Mouse (Mus musculus): ENCODE measurements around the gene Mettl7a3.
"Not testable (repeated sequence)": the region's sequence is repeated elsewhere in the genome, so short reads cannot be mapped to it uniquely, and the experiment has no call there.

Mettl7a3 gene

DNA sequence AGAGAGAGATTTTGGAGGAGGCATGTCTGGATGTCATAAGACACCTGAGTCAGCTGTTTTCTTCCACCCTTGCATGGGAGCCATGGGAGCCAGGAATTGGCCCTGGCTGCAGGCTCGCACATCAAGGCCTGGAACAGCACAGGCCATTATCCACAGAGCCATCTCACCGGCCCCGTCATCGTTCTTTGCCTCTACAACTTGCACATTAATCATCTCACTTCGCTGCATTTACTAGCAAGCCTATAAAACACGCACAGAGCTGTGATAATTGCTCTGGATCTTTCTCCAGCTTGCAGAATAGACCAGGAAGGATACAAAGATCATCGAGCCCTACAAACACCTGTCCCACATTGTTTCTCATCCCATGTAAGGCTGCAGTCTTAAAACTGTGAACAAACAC is 4.0 kb upstream of the Mettl7a3 start:
- in situ Hi-C loops (cut with MboI): no loop called here

DNA sequence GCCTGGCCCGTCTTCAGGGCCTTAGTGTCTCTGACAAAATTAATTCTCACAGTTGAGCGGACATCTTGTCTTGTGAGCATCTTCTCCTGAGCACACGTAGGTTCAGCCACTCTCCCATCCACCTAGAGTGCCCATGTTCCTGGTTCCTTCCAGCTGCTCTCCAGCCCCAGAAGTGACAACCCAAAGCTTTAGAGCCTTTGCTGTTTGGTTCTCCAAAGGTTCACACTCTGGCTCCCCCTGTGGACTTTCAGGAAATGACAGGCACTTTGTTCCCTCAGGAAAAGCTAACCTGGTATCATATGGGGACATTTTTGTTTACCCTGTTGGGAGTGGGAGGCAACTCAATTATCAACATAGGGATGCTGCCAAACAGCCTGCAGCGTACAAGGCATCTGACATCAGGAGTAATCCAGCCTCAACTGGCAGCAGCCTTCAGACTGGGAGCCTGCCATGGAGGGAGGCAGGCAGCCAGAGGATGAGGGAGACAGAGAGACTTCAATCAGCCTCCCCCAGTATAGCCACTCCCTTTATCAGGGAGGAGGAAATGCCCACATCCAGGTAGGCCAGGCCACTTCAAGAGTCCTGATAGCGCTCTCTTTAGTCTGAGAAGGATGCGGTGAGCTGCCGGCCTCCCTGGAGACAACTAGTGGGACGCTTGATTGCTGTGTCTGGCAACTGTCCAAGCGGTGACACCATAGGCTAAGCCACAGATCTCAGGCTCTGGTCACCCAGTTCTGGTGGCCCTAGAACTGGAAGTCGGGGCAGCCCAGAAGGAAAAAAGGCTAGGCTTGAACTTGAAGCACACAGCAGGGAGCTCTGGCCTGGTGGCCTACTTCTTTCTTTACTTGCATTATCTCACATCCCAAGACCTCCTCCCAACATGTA is 2.4 kb upstream of the Mettl7a3 start:
- in situ Hi-C loops (cut with MboI): not testable (repeated sequence)

DNA sequence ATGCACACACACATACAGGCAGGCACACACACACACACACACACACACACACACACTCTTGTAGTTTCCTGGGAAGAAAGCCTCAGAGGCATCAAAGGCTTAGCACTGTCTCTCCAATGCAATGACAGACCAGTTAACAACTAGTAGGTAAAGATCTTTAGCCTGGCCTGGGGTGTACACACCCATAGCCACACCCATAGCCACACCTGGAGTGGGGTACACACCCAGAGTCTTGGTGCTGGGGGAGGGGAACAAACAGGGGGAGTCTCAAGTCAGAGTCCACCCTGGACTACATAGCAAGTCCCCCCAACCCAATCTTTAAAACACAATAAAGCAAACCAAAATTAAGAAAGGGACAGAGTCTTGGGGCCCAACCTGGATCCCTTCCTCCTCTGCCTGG is 2.6 kb downstream of the Mettl7a3 start:
- in situ Hi-C loops (cut with MboI): not testable (repeated sequence)

DNA sequence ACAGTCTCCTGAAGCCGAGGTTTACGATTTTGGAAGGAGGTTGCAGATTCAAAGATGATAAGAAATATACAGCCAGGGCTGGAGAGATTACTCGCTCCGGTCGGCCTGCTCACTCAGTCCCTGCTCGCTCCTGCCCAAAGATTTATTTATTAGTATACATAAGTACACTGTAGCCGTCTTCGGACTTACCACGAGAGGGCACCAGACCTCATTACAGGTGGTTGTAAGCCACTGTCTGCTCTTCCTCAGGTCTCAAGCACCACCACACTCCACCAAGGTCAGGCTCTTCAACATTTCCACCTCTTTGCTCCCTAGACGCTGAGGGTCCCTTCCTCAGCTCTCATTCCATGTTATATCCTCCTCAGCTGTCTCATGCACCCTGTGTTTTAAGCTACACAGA is 3.1 kb downstream of the Mettl7a3 start:
- in situ Hi-C loops (cut with MboI): not testable (repeated sequence)

DNA sequence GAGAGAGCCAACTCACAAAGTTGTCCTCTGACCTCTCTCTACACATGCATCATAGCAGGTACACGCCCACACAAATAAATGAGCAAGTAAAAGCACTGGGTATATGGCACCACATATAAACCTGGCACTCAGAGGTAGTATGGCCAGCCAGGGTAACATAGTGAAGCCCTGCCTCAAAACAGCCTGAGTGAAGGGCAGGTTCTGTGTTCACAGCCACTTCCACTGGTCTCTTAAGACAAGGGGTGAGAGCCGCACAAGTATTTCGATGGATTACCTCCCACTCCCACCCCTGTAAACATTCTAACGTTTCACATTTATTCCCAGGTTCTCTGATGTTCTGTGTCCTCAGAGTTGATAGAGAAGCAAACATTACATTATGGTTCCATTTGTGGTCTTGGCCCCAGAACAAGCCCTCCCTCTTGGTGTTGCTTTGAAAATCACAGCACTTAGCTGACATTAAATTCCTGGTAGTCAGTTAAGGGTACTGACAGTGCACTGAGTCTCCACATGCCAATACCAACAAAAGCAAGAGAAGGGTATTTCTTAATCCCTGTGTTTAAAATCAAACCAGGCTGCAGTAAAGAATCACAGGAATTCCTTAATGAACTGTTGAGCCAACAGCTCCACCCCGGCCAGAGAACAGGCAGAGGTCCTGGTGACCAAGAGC is 6.7 kb downstream of the Mettl7a3 start:
- in situ Hi-C loops (cut with MboI): not testable (repeated sequence)

DNA sequence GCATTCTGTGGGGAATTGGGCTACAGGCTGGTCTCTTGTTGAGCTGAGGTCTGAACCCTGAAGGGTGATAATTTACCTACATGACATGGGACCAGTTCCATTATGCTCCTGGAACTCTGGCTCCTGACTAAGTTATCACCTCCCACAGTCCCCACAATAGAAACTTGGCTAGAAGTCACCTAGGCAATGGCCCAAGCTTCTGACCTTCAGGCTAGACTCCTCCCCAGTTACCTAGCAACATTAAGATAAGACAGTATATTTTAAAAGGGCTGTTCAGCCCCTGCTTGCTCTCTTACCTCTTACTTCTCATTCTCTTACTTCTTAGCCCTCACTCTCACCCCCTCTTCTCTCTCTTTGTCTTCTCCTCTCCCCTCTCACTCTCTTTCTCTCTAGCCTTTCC is 10.8 kb downstream of the Mettl7a3 start:
- in situ Hi-C loops (cut with MboI): no loop called here

DNA sequence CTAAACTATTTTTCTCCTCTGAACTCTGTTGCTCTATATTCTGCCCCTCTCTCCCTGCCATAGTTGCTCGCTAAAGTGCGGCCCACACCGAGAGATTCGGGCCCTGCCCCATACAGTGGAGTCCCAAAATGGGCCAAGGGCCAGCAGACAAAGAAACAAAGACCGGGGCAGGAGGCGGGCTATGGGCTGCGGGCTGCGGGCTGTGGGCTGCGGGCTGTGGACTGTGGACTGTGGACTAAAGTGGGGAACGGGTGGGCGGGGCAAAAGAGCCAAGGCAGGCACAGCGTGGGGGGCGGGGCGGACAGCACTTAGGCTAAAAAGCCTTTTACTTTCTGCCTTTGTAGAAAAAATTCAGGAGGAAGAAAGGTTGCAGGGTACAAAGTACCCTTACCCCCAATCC is 12.0 kb downstream of the Mettl7a3 start:
- in situ Hi-C loops (cut with MboI): no loop called here

DNA sequence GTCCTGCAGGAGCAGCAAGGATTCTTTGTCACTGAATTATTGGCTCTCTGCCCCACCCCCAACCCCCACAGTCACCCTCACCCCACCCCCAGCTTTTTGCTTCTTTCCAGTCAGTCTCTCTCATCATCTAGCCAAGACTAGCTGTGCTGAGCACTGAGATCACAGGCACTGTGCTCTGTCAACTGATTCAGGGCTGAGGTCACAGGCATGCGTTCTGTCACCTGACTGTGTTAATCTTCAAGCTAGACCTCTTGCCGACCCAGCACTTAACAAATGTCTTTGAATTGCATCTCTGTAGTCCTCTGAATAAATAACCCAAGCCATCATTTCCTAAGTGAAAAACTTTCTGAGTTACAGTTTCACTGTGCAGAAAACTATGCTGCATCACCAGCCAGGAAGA is 14.8 kb downstream of the Mettl7a3 start:
- in situ Hi-C loops (cut with MboI): no loop called here

DNA sequence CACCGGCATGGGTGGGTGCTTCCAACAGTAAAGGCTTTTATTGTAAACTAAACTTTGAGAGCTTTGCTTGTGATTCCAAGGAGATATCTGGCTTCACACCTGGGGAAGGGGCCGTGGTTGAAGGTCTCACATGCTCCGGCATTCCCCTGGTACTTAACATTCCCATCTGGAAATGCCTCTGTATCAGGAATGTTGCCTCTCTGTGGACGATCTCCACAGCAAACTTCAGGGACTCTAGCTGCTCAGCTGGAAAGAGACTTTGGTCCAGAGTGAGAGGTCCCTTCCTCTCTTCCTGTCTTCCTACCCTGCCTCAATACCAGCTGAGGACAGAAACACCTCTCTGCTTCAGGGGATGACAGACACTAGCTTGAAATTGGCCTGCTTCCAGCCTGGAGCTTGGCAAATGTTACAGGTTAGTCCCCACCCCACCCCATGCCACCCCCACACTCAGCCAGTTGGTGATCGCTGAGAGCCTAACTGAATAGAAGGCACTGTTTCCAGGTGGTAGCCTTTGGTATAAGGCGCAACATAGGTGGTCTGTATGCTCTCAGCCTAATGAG is 16.9 kb downstream of the Mettl7a3 start:
- in situ Hi-C loops (cut with MboI): no loop called here

DNA sequence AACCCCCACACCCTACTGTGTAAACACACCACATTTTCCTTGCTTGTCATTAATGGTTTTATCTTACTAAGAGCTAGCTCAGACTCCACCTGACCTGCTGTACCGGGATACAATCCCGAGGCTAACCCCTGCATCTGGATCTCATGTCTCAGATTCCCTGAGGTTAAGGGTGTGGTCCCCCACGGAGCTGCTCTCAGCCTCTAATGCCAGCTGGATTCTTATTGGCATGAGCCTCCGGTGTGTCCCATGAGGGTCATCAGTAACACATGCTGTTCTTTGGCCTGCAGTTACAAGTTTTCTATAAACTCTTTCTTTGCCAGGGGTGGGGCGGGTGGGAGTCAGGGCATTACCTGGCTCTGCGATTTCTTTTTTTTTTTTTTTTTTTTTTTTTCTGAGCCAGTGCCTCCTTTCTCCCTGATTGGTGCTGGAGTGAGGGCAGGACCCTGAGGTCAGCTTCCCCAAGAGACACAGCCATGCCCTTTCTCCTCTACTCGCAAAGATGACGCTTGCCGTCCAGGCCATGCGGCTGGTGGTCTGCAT is 18.1 kb downstream of the Mettl7a3 start, which contains the start of the genes Methig1 and Mettl7a2:
Gene Methig1, plus strand, starts transcription at position 439 of the 540 bp plus-strand sequence.
Gene Mettl7a2, plus strand, starts transcription at position 490 of the 540 bp plus-strand sequence.
- in situ Hi-C loops (cut with MboI): no loop called here

DNA sequence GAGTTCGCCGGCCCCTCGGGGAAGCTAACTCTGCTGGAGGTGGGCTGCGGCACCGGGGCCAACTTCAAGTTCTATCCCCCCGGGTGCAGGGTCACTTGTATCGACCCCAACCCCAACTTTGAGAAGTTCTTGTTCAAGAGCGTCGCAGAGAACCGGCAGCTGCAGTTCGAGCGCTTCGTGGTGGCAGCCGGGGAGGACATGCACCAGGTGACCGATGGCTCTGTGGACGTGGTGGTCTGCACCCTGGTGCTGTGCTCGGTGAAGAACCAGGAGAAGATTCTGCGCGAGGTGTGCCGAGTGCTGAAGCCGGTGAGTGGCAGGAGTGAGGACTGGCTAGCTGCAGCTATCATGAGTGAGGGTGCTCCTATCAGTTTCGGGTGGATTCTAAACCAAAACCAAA is 18.7 kb downstream of the Mettl7a3 start:
- in situ Hi-C loops (cut with MboI): not testable (repeated sequence)

DNA sequence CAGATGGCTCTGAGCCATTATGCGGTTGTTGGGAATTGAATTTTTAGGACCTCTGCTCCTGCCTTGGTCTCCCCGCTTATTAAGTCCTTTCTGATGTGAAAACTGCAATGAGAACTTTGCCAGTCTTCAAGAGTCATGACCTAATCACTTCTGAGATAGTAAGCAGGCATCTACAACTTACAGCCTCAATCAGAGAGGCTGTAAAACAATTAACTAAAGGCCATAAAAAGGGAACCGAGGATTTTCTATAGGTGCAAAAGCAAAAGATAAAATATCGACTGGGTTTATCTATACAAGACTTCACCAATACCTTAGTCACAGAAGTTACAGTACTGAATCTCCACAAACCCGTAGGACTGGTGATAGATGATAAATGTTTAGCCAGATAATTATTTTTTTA is 21.1 kb downstream of the Mettl7a3 start:
- in situ Hi-C loops (cut with MboI): no loop called here

DNA sequence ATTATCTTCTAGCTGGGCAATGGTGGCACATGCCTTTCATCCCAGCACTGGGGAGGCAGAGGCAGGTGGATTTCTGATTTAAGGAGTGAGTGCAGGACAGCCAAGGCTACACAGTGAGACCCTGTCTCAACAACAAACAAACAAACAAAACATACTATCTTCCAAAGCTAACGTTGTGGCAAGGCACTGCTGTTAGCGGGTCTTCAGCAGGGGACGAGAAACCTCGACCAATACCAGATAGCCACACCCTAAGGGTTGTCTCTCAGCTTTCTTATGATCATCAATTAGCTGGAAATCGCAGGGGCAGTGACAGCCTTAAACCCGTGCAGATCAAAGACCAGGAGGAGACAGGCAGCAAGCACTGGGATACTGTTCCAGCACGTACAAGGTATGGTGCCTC is 29.5 kb downstream of the Mettl7a3 start, which contains the start of gene Higd1c:
Gene Higd1c, plus strand, starts transcription at position 301 of the 400 bp plus-strand sequence.
- in situ Hi-C loops (cut with MboI): no loop called here

DNA sequence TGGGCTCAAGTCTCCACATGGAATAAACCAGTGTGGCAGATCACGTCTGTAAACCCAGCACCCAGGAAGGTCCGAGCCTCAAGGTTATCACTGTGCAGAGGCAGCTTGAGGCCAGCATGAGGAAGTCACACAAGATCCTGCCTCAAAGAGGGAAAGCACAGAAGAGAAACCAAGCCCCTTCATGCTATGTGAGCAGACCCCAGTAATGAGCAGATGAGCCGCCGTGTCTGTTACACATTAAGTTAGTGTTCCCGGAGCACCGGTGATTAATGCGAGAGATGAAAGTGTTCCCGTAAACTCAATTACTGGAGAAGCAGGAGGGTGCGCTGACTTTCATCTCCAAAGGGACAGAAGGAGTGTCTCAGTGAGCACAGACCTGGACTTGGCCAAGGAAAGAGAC is 31.2 kb downstream of the Mettl7a3 start:
- in situ Hi-C loops (cut with MboI): not testable (repeated sequence)

DNA sequence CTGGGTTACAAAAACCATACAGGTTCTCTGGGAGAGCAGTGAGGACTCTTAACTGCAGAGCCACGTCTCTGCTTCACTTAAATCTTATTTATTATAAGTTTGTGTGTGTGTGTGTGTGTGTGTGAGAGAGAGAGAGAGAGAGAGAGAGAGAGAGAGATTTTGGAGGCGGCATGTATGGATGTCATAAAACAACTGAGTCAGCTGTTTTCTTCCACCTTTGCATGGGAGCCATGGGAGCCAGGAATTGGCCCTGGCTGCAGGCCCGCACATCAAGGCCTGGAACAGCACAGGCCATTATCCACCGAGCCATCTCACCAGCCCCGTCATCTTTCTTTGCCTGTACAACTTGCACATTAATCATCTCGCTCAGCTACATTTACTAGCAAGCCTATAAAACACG is 32.4 kb downstream of the Mettl7a3 start:
- in situ Hi-C loops (cut with MboI): no loop called here

DNA sequence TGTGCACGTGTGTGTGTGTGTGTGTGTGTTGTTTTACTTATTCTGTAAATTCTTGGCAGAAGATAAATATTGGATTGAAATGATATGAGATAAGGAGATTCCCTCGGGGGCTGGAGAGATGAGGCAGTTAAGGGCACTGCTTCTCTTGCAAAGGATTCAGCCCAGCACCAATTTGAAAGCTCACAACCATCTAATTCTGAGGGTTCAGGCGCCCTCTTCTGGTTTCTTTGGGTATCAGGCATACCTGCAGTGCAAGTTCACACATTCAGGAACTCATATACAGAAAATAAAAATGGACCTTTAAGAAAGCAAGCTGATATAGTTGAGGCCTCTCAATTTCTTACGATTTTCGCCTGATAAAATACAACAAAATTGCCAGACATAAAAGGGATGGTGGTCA is 40.3 kb downstream of the Mettl7a3 start:
- in situ Hi-C loops (cut with MboI): no loop called here

DNA sequence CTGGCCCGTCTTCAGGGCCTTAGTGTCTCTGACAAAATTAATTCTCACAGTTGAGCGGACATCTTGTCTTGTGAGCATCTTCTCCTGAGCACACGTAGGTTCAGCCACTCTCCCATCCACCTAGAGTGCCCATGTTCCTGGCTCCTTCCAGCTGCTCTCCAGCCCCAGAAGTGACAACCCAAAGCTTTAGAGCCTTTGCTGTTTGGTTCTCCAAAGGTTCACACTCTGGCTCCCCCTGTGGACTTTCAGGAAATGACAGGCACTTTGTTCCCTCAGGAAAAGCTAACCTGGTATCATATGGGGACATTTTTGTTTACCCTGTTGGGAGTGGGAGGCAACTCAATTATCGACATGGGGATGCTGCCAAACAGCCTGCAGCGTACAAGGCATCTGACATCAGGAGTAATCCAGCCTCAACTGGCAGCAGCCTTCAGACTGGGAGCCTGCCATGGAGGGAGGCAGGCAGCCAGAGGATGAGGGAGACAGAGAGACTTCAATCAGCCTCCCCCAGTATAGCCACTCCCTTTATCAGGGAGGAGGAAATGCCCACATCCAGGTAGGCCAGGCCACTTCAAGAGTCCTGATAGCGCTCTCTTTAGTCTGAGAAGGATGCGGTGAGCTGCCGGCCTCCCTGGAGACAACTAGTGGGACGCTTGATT is 43.2 kb downstream of the Mettl7a3 start:
- in situ Hi-C loops (cut with MboI): not testable (repeated sequence)

DNA sequence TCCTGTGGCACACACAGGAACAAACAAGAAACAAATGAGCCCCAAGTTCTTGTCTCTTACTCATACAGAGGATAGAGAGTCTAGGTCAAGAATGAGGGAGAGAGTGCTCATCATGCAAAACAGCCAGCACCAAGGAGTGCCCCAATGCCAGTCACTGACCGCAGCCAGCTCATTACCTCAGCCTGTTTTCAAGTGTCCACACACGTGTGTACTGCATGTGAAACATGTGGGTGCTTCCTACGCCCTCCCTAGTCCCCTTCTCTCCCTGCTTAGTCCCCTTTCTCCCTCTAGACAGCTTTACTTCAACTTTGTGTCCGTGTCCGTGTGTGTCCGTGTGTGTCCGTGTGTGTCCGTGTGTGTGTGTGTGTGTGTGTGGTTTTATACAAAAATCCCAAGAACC is 44.9 kb downstream of the Mettl7a3 start:
- in situ Hi-C loops (cut with MboI): no loop called here

DNA sequence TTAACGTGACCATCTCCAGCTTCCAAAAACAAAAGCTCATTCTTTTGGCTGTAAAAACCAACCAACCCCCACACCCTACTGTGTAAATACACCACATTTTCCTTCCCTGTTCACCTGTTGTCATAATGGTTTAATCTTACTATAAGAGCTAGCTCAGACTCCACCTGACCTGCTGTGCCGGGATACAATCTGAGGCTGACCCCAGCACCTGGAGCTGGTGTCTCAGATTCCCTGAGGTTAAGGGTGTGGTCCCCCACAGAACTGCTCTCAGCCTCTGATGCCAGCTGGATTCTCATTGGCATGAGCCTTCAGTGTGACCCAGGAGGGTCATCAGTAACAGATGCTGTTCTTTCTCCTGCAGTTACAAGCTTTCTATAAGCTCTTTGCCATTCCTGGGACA is 45.4 kb downstream of the Mettl7a3 start:
- in situ Hi-C loops (cut with MboI): no loop called here

DNA sequence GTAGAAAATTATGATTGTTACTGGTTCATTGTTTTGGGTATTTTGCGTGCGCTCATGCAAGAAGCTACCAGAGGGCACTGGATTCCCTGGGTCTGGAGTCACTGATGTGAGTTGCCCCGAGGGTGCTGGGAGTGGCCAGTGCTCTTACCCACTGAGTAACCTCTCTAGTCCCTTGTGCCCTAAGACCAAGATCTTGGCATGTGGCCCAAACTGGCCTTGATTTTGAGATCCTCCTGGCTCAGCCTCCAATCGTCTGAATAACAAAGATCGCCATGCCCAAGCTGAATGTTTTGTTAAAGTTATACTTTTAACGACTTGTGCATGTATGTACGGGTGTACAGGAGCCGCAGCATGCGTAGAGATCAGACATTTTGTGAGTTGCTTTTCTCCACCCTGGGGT is 51.0 kb downstream of the Mettl7a3 start:
- in situ Hi-C loops (cut with MboI): no loop called here

DNA sequence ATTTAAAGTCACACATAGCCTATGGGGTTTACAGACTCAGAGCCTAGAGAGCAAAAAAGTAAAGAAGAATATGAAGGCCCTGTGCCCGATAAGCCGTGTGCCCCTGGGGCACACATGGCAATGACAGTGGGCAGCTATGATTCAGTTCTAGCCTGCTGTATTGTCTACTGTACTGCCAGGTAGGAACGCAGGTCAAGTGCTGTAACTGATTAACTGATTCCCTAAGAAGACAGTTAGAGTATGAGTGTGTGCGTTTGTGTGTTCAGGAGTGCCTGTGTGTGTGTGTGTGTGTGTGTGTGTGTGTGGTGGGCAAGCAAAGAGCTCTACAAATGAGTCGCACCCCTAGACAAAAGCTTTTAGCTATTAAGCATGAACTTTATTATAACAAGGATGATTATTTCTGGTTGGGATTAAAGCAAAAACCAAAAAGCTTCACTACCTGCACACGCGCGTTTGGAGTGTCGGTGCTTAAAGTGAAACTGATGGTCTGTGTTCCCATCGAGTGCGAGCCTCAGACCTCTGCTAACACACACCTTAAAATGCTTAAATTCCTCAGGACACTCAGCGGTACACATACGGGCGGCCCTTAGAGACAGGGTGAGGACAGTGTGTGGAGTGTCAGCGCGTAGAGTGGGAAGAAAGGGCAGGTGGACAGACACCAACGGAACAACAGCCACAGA is 53.0 kb downstream of the Mettl7a3 start:
- in situ Hi-C loops (cut with MboI): no loop called here
